Mouse (Mus musculus): ENCODE results near the gene Psmb8.

DNA sequence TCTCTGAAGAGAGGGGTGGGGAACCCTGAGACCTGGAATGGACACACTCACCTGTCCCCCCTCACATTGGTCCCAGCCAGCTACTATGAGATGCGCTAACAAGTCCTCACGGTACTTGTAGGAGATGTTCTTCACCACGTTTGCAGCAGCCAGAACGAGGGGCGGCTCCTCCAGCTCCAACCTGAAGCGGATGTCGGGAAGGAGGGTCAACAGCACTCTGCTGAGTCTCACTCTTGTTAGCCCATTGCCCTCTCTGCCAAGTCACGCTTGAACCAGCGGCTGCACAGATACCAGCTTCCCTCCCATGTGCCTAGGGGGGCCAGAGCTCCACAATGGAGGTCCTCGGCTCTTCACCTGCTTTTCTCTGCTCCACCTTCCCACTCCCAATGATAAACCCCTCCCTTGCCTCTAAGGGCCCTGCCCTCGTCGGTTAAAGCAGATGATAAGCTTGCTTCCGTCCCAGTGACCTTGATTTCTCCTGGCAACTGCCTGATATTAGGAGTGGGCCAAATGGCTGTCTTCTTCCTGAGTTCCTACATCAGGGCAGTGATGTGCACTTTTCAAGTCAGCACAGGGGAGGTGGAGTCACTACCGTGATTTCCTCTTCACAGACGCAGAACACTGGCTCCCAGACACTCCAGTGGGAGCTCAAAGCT is 13.8 kb upstream of the Psmb8 start:
- TF ChIP-seq POLR2A (IDR thresholded peaks at IDR 0.05; ENCODE audit: insufficient read length, low read depth) = no peak
- no peak for TF ChIP-seq USF1 (IDR thresholded peaks at IDR 0.05; ENCODE audit: low read depth)
- no peak for TF ChIP-seq MAX (IDR thresholded peaks at IDR 0.05; ENCODE audit: low read depth)
- no peak for TF ChIP-seq TCF3 (IDR thresholded peaks at IDR 0.05; ENCODE audit: insufficient read length, low read depth)
- TF ChIP-seq TCF12 (IDR thresholded peaks at IDR 0.05; ENCODE audit: insufficient read depth, poor library complexity, severe bottlenecking) = no peak
- TF ChIP-seq MYOG (IDR thresholded peaks at IDR 0.05; ENCODE audit: control insufficient read depth in 1 of 3, insufficient read depth in 1 of 3, insufficient read length in 2 of 3, low read depth in 2 of 3) = no peak
- no peak for TF ChIP-seq E2F4 (IDR thresholded peaks at IDR 0.05; ENCODE audit: insufficient read depth)
- TF ChIP-seq MYOD1 (IDR thresholded peaks at IDR 0.05; ENCODE audit: control insufficient read depth in 1 of 3, insufficient read length in 2 of 3, low read depth in 2 of 3) = no peak
- TF ChIP-seq REST (IDR thresholded peaks at IDR 0.05; ENCODE audit: insufficient read depth, insufficient read length) = no peak
- no peak for TF ChIP-seq POLR2AphosphoS2 (IDR thresholded peaks at IDR 0.05; ENCODE audit: insufficient read length, low read depth)
